13 mouse cellular contexts compared by ENCODE assay signal in genomic region chr4:140421926-140422585, GRCm38 (mm10).
DNase-seq lines count a peak whose midpoint lies in the region; ATAC-seq and TF ChIP-seq lines count a peak whose summit lies in the region.
"Had no signal": no experiment of that assay in that cellular context is flagged by ENCODE, and none has a peak within 500 bp of the region (broad histone marks: within the 10 kb centered on the region; RNA-seq: fewer than 3 reads in every experiment).

No protein-coding gene starts in this region.

- intact Hi-C loops in heart, postnatal 25 days (cut with DNase I), result no loop called here
- intact Hi-C loops in left cerebral cortex, postnatal 10 days (cut with DNase I), result no loop called here

- no peak overlapping the region for H3K27ac ChIP-seq in kidney, embryonic 14.5 days (ENCODE audit: low read depth, low read length)
- H3K27ac ChIP-seq in liver, embryonic 14.5 days, result no peak overlapping the region
- H3K27ac ChIP-seq: heart, embryonic 15.5 days; liver, embryonic 13.5 days had no signal

- no peaks in the 10 kb centered on the region for H3K9me3 ChIP-seq in kidney, embryonic 14.5 days (ENCODE audit: control insufficient read depth, low read length)
- H3K9me3 ChIP-seq in liver, embryonic 14.5 days (ENCODE audit: control insufficient read depth, low read length), result no peaks in the 10 kb centered on the region
- H3K9me3 ChIP-seq: heart, embryonic 15.5 days; liver, embryonic 13.5 days had no signal

- WGBS in kidney, embryonic 14.5 days, result 75% methylated on average over 7 of the region's 7 CpGs
- 46% methylated on average over 7 of the region's 7 CpGs for WGBS in liver, embryonic 14.5 days (ENCODE audit: insufficient replicate concordance)

- no peak overlapping the region for H3K4me2 ChIP-seq in kidney, embryonic 14.5 days (replicated peaks; ENCODE audit: low read depth, low read length)
- no peak overlapping the region for H3K4me2 ChIP-seq in liver, embryonic 14.5 days (ENCODE audit: low read depth)
- H3K4me2 ChIP-seq: heart, embryonic 15.5 days had no signal

- no peak for TF ChIP-seq EP300 in liver, embryonic 14.5 days (IDR thresholded peaks at IDR 0.05; ENCODE audit: low read depth)

- H3K4me3 ChIP-seq in kidney, embryonic 14.5 days (ENCODE audit: low read length), result no peak overlapping the region
- no peak overlapping the region for H3K4me3 ChIP-seq in liver, embryonic 14.5 days (ENCODE audit: insufficient read depth in 1 of 2, low read depth in 2 of 2, low read length in 2 of 2)
- H3K4me3 ChIP-seq: heart, embryonic 15.5 days; liver, embryonic 13.5 days had no signal

- H3K9ac ChIP-seq in kidney, embryonic 14.5 days (ENCODE audit: low read depth, low read length), result no peak overlapping the region
- no peak overlapping the region for H3K9ac ChIP-seq in liver, embryonic 14.5 days (replicated peaks)
- H3K9ac ChIP-seq: heart, embryonic 15.5 days; liver, embryonic 13.5 days had no signal

- no peak for TF ChIP-seq CTCF in liver, embryonic 14.5 days (IDR thresholded peaks at IDR 0.05; ENCODE audit: low read depth)

- 0 out of 2 replicates have a peak, but pooled peaks cover 4% of the 10 kb centered on the region for H3K4me1 ChIP-seq in kidney, embryonic 14.5 days (ENCODE audit: control insufficient read depth, insufficient read depth, low read length)
- H3K4me1 ChIP-seq in liver, embryonic 14.5 days (replicated peaks; ENCODE audit: control insufficient read depth in 2 of 2, insufficient read depth in 2 of 2, low read length in 1 of 2), result no peaks in the 10 kb centered on the region

- no peaks in the 10 kb centered on the region for H3K36me3 ChIP-seq in kidney, embryonic 14.5 days (ENCODE audit: control insufficient read depth, insufficient read depth, low read length)
- no peaks in the 10 kb centered on the region for H3K36me3 ChIP-seq in liver, embryonic 14.5 days (replicated peaks; ENCODE audit: control insufficient read depth, insufficient read depth, low read depth)
- H3K36me3 ChIP-seq: heart, embryonic 15.5 days; liver, embryonic 13.5 days had no signal

- DNase-seq in kidney, adult 11 months, result peak; percentile 71
- peak; percentile 66 for DNase-seq in adrenal gland, postnatal 14 days
- DNase-seq in heart, postnatal 25 days (ENCODE audit: low spot score), result peak; percentile 31
- DNase-seq in liver, embryonic 14.5 days (ENCODE audit: low read depth in 3 of 3, low spot score in 3 of 3), result peak in 2 of 3 experiments; percentile 11 to 20
- DNase-seq in left cerebral cortex, postnatal 10 days (ENCODE audit: extremely low spot score in 1 of 2, low spot score in 2 of 2), result no peak
- DNase-seq in urinary bladder, adult 18-20 months (ENCODE audit: low spot score in 2 of 2), result no peak
- no peak for DNase-seq in layer of hippocampus, postnatal 36 days
- DNase-seq: cerebellum, adult 2 months; liver, embryonic 13.5 days; thymus, adult 2 months had no signal

- peaks cover 4% of the 10 kb centered on the region; the same call in 1 of the 2 replicates for H3K27me3 ChIP-seq in kidney, embryonic 14.5 days (ENCODE audit: control insufficient read depth, insufficient read depth, low read length)
- no peaks in the 10 kb centered on the region for H3K27me3 ChIP-seq in liver, embryonic 14.5 days (ENCODE audit: control insufficient read depth, insufficient read depth, low read length)
- H3K27me3 ChIP-seq: liver, embryonic 13.5 days had no signal

- no peak for ATAC-seq in kidney, embryonic 14.5 days (ENCODE audit: low FRiP score, low TSS enrichment)
- no peak for ATAC-seq in liver, embryonic 14.5 days (ENCODE audit: insufficient read depth)
- ATAC-seq: activated CD4-positive, CD25-positive, alpha-beta regulatory T cell, adult 4 months had no signal

Comparison
In these comparisons a context has a peak if more than half of its experiments do, and no peak if none do; other contexts are left out.
1. DNase-seq: peak in kidney, adult 11 months (single experiment), adrenal gland, postnatal 14 days (single experiment), heart, postnatal 25 days (single experiment) and liver, embryonic 14.5 days (2 of 3); none in left cerebral cortex, postnatal 10 days (0 of 2), urinary bladder, adult 18-20 months (0 of 2) and layer of hippocampus, postnatal 36 days (0 of 2).